Mouse (Mus musculus) ES-E14 (cell line): ENCODE results near the gene Zfp865. TPM values are rescaled to one million over a fixed set of nuclear protein-coding genes. Genes with fewer than 3 reads are reported as not detected.

Source experiments
- DNase-seq: peaks from one replicate; pipeline ENCODE4 v3.0.0-alpha.2; 2013; ENCODE audit warnings: low read depth, low spot score
- H3K27ac ChIP-seq: 2 replicates; pipeline ENCODE4 v1.5.1; 2012; ENCODE audit warnings: low read depth, mild to moderate bottlenecking, low read length, moderate library complexity, mixed read lengths; ENCODE audit not compliant: poor library complexity, insufficient read depth, severe bottlenecking
- H3K36me3 ChIP-seq: 2 replicates; pipeline ENCODE4 v1.6.1; 2012; ENCODE audit warnings: mild to moderate bottlenecking, low read length, moderate library complexity, mixed read lengths; ENCODE audit not compliant: control insufficient read depth, poor library complexity, insufficient read depth, severe bottlenecking
- H3K4me1 ChIP-seq, 2 experiments: fragments of 150-350 bp in 1 of 2; sonication (generic) in 1 of 2; 2 replicates each; pipeline ENCODE4 v1.6.1; 2012; ENCODE audit warnings: low read length in 2 of 2, mild to moderate bottlenecking in 1 of 2, mixed read lengths in 1 of 2; ENCODE audit not compliant: control insufficient read depth in 2 of 2, insufficient read depth in 2 of 2, poor library complexity in 1 of 2
- H3K4me3 ChIP-seq, 2 experiments: fragments of 150-350 bp in 1 of 2; sonication (generic) in 1 of 2; 2 replicates each; pipeline ENCODE4 v1.5.1; 2012; ENCODE audit warnings: low read length in 2 of 2, low read depth in 1 of 2, mild to moderate bottlenecking in 1 of 2, mixed read lengths in 1 of 2; ENCODE audit not compliant: insufficient read depth in 1 of 2, poor library complexity in 1 of 2, severe bottlenecking in 1 of 2
- H3K9ac ChIP-seq: 2 replicates; pipeline ENCODE4 v1.6.1; 2012; ENCODE audit warnings: low read depth, mild to moderate bottlenecking, low read length, mixed read lengths; ENCODE audit not compliant: poor library complexity, insufficient read depth, severe bottlenecking
- H3K9me3 ChIP-seq: fragments of 150-350 bp; sonication (generic); 2 replicates; pipeline ENCODE4 v1.6.1; 2012; ENCODE audit warnings: low read depth, mild to moderate bottlenecking, low read length; ENCODE audit not compliant: control insufficient read depth, insufficient read depth
- CHD2 ChIP-seq: IDR thresholded peaks from 2 replicates; pipeline ENCODE4 v1.6.1; 2014; ENCODE audit warnings: mild to moderate bottlenecking, low read depth, low read length, inconsistent platforms
- HCFC1 ChIP-seq: IDR thresholded peaks from 2 replicates; pipeline ENCODE4 v1.6.1; 2012; ENCODE audit warnings: low read length, inconsistent platforms, borderline replicate concordance; ENCODE audit not compliant: insufficient read depth
- MAFK ChIP-seq: IDR thresholded peaks from 2 replicates; pipeline ENCODE4 v1.6.1; 2014; ENCODE audit warnings: mild to moderate bottlenecking, low read depth, low read length, inconsistent platforms; ENCODE audit not compliant: insufficient read depth
- ZC3H11A ChIP-seq: IDR thresholded peaks from 2 replicates; pipeline ENCODE4 v1.6.1; 2012; ENCODE audit warnings: low read depth, mild to moderate bottlenecking, inconsistent platforms, low read length, borderline replicate concordance
- ZNF384 ChIP-seq: IDR thresholded peaks from 2 replicates; pipeline ENCODE4 v1.6.1; 2012; ENCODE audit warnings: low read depth, low read length, inconsistent platforms
- in situ Hi-C, 2 experiments: fragments of 600-800 bp; cut with MboI; formaldehyde crosslinking; loops; one replicate each; pipeline ENCODE4 v1.15.1; 2025; ENCODE audit warnings: low sequenced_read_pairs in 2 of 2, inconsistent platforms in 1 of 2; ENCODE audit not compliant: unreplicated experiment in 2 of 2
- total RNA-seq: library from RNA; depleted of rRNA; stranded (reverse); fragments of 300-350 nt; gene quantifications from 2 replicates; pipeline ENCODE4 v1.2.3, GENCODE M21; 2012

The Zfp865 gene
- total RNA-seq, 1 experiment = 12.9 TPM

GRCm38 (mm10) chr7:5080010-5080751 is 60.0 kb downstream of the Zfp865 start, which contains the start of gene Epn1:
Epn1 (plus strand) TSS chr7:5080235.
- in situ Hi-C loops = no loop called here
- peak within 1 kb of the TSS; percentile 81 to 97 for H3K4me3 ChIP-seq
- peak; percentile 91 for DNase-seq
- H3K36me3 ChIP-seq = peaks cover 43% of the 10 kb centered on the region
- no peaks in the 10 kb centered on the region for H3K9me3 ChIP-seq
- H3K27ac ChIP-seq = peak within 1 kb of the TSS; percentile 70
- TF ChIP-seq MAFK = no peak
- TF ChIP-seq ZC3H11A = no peak
- TF ChIP-seq CHD2 = peak; percentile 55; the same call in 1 of the 2 replicates
- TF ChIP-seq HCFC1 = peak; percentile 84
- no peak for TF ChIP-seq ZNF384
- peaks cover 2 to 3% of the 10 kb centered on the region in 2 experiments; a peak in 1 of 4 replicates for H3K4me1 ChIP-seq
- peak within 1 kb of the TSS; percentile 91 for H3K9ac ChIP-seq

- H3K36me3 ChIP-seq = peaks cover 42% of the 10 kb centered on the region
- no peak for DNase-seq
Measured at GRCm38 (mm10) chr7:5080815-5081214, 60.6 kb downstream of the Zfp865 start.

DNA sequence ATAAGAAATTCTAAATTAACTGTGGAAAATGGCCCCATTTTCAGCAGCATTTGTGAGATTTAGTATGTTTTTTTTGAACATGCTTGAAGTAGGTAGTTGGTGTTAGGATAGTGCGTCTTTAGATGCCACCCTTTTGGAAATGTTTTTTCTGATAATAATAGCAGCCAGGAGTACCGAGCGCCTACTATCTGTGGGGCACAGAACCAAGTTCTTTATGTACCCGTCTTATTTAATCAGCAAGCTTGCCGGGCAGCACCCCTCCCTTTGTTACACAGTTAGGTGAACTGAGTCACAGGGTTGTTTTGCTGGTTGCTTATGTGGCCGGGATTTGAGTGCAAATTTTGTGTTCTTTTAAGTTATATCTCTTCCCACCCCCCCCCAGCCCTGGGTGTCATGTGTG is 61.1 kb downstream of the Zfp865 start:
- in situ Hi-C loops = no loop called here
- Histone ChIP-seq H3K4me3 (peak overlapping the region in 1 of 2 experiments; percentile 81; a peak in 3 of 4 replicates), H3K9me3 (no peaks in the 10 kb centered on the region), H3K36me3 (peaks cover 42% of the 10 kb centered on the region), H3K27ac (no peak overlapping the region; the same call in 1 of the 2 replicates), H3K4me1 (peaks cover 2% of the 10 kb centered on the region in 2 experiments; a peak in 1 of 4 replicates), H3K9ac (no peak overlapping the region; the same call in 1 of the 2 replicates)
- TF ChIP-seq HCFC1 (no peak), ZC3H11A (no peak), ZNF384 (no peak), CHD2 (no peak), MAFK (no peak)
- no peak for DNase-seq

More at GRCm38 (mm10) chr7:5080815-5081214, 60.6 kb downstream of the Zfp865 start:
- Histone ChIP-seq H3K9ac (peak overlapping the region; percentile 91), H3K4me3 (peak overlapping the region; percentile 81 to 97), H3K27ac (no peak overlapping the region; the same call in 1 of the 2 replicates), H3K4me1 (peaks cover 2 to 3% of the 10 kb centered on the region in 2 experiments; a peak in 1 of 4 replicates), H3K9me3 (no peaks in the 10 kb centered on the region)
- TF ChIP-seq ZC3H11A (no peak), ZNF384 (no peak)
- in situ Hi-C loops = no loop called here

DNA sequence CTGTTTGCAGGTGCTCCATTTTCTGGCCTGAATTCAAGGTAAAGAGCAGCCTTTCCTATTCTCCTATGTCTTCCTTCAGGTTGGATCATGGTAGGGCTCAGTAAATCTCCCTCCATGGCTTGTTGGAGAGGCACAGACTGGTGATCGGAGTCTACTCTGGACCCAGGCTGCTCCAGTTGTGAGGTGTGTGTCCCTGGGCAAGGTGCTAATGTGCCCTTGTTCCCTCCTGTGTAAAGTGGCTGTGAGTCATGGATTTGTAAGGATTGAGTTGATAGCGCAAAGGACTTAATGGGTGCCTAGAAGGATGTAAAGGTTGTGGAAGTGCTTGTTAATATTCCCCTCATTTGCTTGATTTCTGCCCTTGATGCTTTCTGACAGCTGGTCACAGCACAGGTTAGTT is 61.8 kb downstream of the Zfp865 start:
- in situ Hi-C loops = no loop called here
- H3K9me3 ChIP-seq = no peaks in the 10 kb centered on the region
- no peak overlapping the region for H3K9ac ChIP-seq
- no peak overlapping the region for H3K27ac ChIP-seq
- H3K36me3 ChIP-seq = peaks cover 42% of the 10 kb centered on the region
- no peak for DNase-seq
- peaks cover 2% of the 10 kb centered on the region in 2 experiments; a peak in 1 of 4 replicates for H3K4me1 ChIP-seq
- TF ChIP-seq CHD2 = no peak
- no peak for TF ChIP-seq HCFC1
- H3K4me3 ChIP-seq = no peak overlapping the region
